Mouse (Mus musculus) lung, postnatal 0 days (tissue): ENCODE results near the gene Arpc2. TPM values are rescaled to one million over a fixed set of nuclear protein-coding genes. Genes with fewer than 3 reads are reported as not detected.

ENCODE experiments used
- ATAC-seq: fragments of 200-750 bp; cut with Nextera tagmentation; 2 replicates; pipeline ENCODE4 v1.8.0; 2017; ENCODE audit warnings: moderate library complexity
- DNase-seq: peaks from one replicate; pipeline ENCODE4 v3.0.0-alpha.2; 2016; ENCODE audit warnings: low spot score
- H3K27ac ChIP-seq: fragments of 300-500 bp; sonication (generic); 2 replicates; pipeline ENCODE4 v1.5.1; 2014; ENCODE audit warnings: antibody characterized with exemption, mild to moderate bottlenecking, low read length, mixed read lengths
- H3K27me3 ChIP-seq: fragments of 300-500 bp; sonication (generic); replicated peaks from 2 replicates; pipeline ENCODE4 v1.6.1; 2014; ENCODE audit warnings: low read length, mixed read lengths; ENCODE audit not compliant: insufficient read depth
- H3K36me3 ChIP-seq: fragments of 300-500 bp; sonication (generic); 2 replicates; pipeline ENCODE4 v1.6.1; 2014; ENCODE audit warnings: low read length, mixed read lengths; ENCODE audit not compliant: insufficient read depth
- H3K4me1 ChIP-seq: fragments of 300-500 bp; sonication (generic); 2 replicates; pipeline ENCODE4 v1.6.1; 2014; ENCODE audit warnings: antibody characterized with exemption, low read depth, low read length, mixed read lengths; ENCODE audit not compliant: insufficient read depth
- H3K4me2 ChIP-seq: fragments of 300-500 bp; sonication (generic); replicated peaks from 2 replicates; pipeline ENCODE4 v1.6.1; 2014; ENCODE audit warnings: low read depth, mild to moderate bottlenecking, low read length, moderate library complexity, mixed read lengths
- H3K4me3 ChIP-seq: fragments of 300-500 bp; sonication (generic); 2 replicates; pipeline ENCODE4 v1.5.1; 2014; ENCODE audit warnings: low read depth, low read length
- H3K9ac ChIP-seq: fragments of 300-500 bp; sonication (generic); replicated peaks from 2 replicates; pipeline ENCODE4 v1.6.1; 2014; ENCODE audit warnings: low read depth, mild to moderate bottlenecking
- H3K9me3 ChIP-seq: fragments of 300-500 bp; sonication (generic); 2 replicates; pipeline ENCODE4 v1.6.1; 2016; ENCODE audit warnings: low read length, mixed read lengths
- CTCF ChIP-seq: IDR thresholded peaks from 2 replicates; pipeline ENCODE4 v1.5.1; 2016; ENCODE audit warnings: antibody characterized with exemption, mild to moderate bottlenecking
- EP300 ChIP-seq: IDR thresholded peaks from 2 replicates; pipeline ENCODE4 v1.6.1; 2016; ENCODE audit warnings: antibody characterized with exemption, mild to moderate bottlenecking, control low read depth
- WGBS: fragments of 180-500 bp; shearing (Covaris S2); extraction: QIAGEN DNeasy Blood & Tissue Kit; methylation state at CpG from one replicate; pipeline ENCODE4 v1.1.7; 2014; 5-methylcytosine and 5-hydroxymethylcytosine counted together
- polyA plus RNA-seq: library from polyadenylated mRNA; unstranded; fragments of >200 nt; fragmentation: Nextera tagmentation; extraction: Ambion mirVana; gene quantifications from 2 replicates; pipeline ENCODE4 v1.2.1, GENCODE M21; 2015

The Arpc2 gene
- polyA plus RNA-seq, 1 experiment from 2014 or later = 465 TPM

DNA sequence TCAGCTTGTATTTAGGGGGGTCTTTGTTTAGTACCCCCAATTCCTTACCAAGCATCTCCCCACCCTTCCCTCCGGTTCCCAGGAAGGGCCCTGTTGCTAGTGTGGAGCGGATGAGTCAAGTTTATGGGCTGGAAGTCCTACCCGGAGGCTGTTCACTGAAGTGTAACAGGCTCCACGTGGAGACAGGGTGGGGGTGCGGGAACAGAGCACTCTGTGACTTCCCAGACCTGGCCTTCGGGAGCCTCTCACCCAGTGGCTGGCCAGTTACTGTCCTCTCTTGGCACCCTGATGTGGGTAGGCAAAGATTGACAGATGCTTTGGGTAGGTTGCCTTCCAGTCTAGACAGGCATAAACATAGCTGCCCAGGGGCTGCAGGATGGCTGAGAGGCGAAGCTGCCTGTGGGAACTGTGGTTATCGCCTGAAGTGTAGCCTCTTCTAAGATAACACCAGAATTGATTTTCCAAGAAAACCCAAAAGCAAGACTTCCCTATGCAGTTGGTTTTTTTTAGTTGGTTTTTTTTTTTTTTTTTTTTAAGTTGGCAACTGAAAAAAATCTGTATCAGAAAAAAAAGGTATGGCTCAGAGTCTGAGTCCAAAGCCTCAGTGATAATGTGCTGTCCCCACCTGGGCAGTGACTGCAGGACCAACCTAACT, 42.1 kb downstream of the Arpc2 start:
- 64% methylated on average over 8 of the region's 8 CpGs for WGBS
- ATAC-seq (no peak), DNase-seq (no peak)
- H3K4me1 ChIP-seq = peaks cover 4% of the 10 kb centered on the region; the same call in 1 of the 2 replicates
- no peaks in the 10 kb centered on the region for H3K9me3 ChIP-seq
- H3K4me3 ChIP-seq = no peak overlapping the region
- TF ChIP-seq CTCF (no peak), EP300 (no peak)
- no peak overlapping the region for H3K27ac ChIP-seq
- no peaks in the 10 kb centered on the region for H3K27me3 ChIP-seq
- H3K36me3 ChIP-seq = peaks cover 27% of the 10 kb centered on the region; the same call in 1 of the 2 replicates
- no peak overlapping the region for H3K4me2 ChIP-seq
- H3K9ac ChIP-seq = no peak overlapping the region

DNA sequence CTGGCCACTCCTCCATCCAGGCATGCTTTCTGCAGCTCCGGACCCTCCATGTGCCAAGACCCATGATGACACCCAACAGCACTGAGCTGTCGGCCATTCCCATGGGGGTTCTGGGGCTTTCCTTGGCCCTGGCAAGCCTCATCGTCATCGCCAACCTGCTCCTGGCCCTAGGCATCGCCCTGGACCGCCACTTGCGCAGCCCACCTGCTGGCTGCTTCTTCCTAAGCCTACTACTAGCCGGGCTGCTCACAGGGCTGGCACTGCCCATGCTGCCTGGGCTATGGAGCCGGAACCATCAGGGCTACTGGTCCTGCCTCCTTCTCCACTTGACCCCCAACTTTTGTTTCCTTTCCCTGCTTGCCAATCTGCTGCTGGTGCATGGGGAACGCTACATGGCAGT, 42.7 kb downstream of the Arpc2 start, which contains the start of gene Gpbar1:
Gpbar1 (plus strand) TSS at position 13 of the 400 bp plus-strand sequence.
- H3K27ac ChIP-seq = no peak within 1 kb of the TSS
- no peak within 1 kb of the TSS for H3K9ac ChIP-seq
- no peak within 1 kb of the TSS for H3K4me2 ChIP-seq
- H3K36me3 ChIP-seq = peaks cover 27% of the 10 kb centered on the region; the same call in 1 of the 2 replicates
- H3K4me1 ChIP-seq = peaks cover 4% of the 10 kb centered on the region; the same call in 1 of the 2 replicates
- TF ChIP-seq EP300 (no peak), CTCF (no peak)
- no peaks in the 10 kb centered on the region for H3K9me3 ChIP-seq
- H3K4me3 ChIP-seq = no peak within 1 kb of the TSS
- ATAC-seq (no peak), DNase-seq (no peak)
- 85% methylated on average over 9 of the region's 10 CpGs for WGBS
- no peaks in the 10 kb centered on the region for H3K27me3 ChIP-seq

GRCm38 (mm10) chr1:74278988-74279387, 43.1 kb downstream of the Arpc2 start:
- H3K4me1 ChIP-seq = peaks cover 4% of the 10 kb centered on the region; the same call in 1 of the 2 replicates
- peaks cover 27% of the 10 kb centered on the region; the same call in 1 of the 2 replicates for H3K36me3 ChIP-seq
- no peak overlapping the region for H3K4me3 ChIP-seq
- no peak overlapping the region for H3K27ac ChIP-seq
- H3K27me3 ChIP-seq = no peaks in the 10 kb centered on the region
- no peak for TF ChIP-seq EP300
- peak; percentile 21; the same call in 1 of the 2 replicates for TF ChIP-seq CTCF
- ATAC-seq = no peak
- no peak overlapping the region for H3K9ac ChIP-seq
- WGBS = 83% methylated on average over 11 of the region's 11 CpGs
- no peak for DNase-seq
- no peaks in the 10 kb centered on the region for H3K9me3 ChIP-seq
- no peak overlapping the region for H3K4me2 ChIP-seq

DNA sequence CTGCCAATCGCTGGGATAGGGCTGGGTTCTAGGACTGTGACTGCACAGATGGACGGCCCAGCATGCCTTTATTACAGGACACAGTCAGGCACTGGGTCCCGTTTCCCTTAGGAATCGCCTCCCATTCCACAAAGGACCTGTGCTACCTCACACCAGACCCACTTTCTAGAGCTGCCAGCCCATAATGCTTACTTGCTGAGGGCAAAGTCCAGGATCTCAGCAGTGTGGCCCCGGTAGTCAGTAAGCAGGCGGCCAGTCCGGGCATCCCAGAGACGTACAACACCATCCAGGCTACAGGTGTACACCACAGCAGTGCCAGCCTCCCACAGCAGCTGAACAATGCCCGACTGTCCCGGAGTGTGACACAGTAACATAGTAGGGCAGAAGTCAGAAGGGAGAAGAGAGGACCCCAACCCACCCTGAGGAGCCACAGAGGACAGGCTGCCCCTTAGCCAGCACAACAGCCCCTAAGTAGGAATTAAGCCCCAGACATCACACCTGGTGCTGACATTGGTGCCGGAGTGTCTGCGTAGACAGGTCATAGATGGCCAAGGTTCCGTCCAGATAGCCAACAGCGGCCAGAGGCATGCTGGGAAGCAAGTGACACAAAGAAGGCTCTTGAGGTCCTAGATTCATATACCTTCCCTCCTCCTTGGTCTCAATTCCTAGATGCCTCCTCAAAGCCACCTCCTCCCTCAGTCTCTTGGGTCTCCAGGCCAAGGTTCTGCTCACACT, 44.9 kb downstream of the Arpc2 start:
- H3K9me3 ChIP-seq = no peaks in the 10 kb centered on the region
- no peak overlapping the region for H3K9ac ChIP-seq
- H3K27ac ChIP-seq = no peak overlapping the region
- no peak overlapping the region for H3K4me3 ChIP-seq
- H3K4me2 ChIP-seq = no peak overlapping the region
- H3K36me3 ChIP-seq = peaks cover 27% of the 10 kb centered on the region; the same call in 1 of the 2 replicates
- H3K27me3 ChIP-seq = no peaks in the 10 kb centered on the region
- DNase-seq = no peak
- WGBS = 91% methylated on average over 14 of the region's 14 CpGs
- 0 out of 2 replicates have a peak, but pooled peaks cover 3% of the 10 kb centered on the region for H3K4me1 ChIP-seq
- no peak for ATAC-seq
- no peak for TF ChIP-seq EP300
- no peak for TF ChIP-seq CTCF

DNA sequence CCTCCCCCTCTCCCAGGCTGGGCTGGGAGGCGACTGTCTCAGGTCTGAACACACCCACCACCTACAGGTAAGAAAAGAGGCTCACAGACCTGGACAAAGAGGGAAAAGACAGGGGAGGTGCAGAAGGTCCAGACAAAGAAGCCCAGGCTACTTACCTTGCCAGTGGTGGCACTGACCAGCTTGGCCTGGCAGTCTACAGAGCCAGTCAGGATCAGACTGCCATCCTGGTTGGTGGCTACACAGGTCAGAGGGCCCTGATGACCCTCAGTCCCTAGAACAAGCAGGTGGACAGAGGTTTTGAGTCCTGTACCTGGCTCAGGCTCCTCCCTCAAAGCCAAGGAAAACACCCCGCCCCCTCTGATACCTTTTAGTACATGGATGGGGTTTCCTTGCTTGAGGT, 45.5 kb downstream of the Arpc2 start:
- H3K36me3 ChIP-seq = peaks cover 27% of the 10 kb centered on the region; the same call in 1 of the 2 replicates
- 0 out of 2 replicates have a peak, but pooled peaks cover 5% of the 10 kb centered on the region for H3K4me1 ChIP-seq
- no peak overlapping the region for H3K27ac ChIP-seq
- no peak overlapping the region for H3K4me2 ChIP-seq
- WGBS = 86% methylated on average over 2 of the region's 2 CpGs
- H3K4me3 ChIP-seq = no peak overlapping the region
- DNase-seq (no peak), ATAC-seq (no peak)
- no peak overlapping the region for H3K9ac ChIP-seq
- H3K27me3 ChIP-seq = no peaks in the 10 kb centered on the region
- TF ChIP-seq CTCF (no peak), EP300 (no peak)
- H3K9me3 ChIP-seq = no peaks in the 10 kb centered on the region

DNA sequence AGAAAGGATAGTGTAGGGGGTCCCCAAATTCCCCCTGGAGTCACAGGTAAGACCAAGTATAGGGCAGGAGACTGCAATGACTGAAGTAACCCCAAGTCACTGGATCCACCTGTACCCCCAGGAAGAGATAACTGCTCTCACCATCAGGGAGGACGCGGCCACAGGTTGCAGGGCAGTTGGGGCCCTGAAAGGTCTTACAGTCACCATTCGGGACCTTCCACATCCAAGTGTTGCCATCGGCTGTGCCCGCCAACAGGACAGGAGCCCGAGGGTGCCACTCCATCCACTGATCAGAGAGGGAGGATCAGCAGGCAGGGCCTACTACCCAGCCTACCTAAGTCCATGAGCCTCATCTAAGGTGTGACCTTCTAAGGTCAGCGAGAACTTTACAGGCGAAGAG, 46.0 kb downstream of the Arpc2 start:
- Histone ChIP-seq H3K36me3 (peaks cover 27% of the 10 kb centered on the region; the same call in 1 of the 2 replicates), H3K9ac (no peak overlapping the region), H3K4me1 (0 out of 2 replicates have a peak, but pooled peaks cover 5% of the 10 kb centered on the region), H3K4me2 (no peak overlapping the region), H3K27me3 (no peaks in the 10 kb centered on the region), H3K4me3 (no peak overlapping the region), H3K9me3 (no peaks in the 10 kb centered on the region), H3K27ac (no peak overlapping the region)
- no peak for TF ChIP-seq EP300
- TF ChIP-seq CTCF = no peak
- DNase-seq = no peak
- 95% methylated on average over 8 of the region's 8 CpGs for WGBS
- no peak for ATAC-seq
